ENCODE assay signal across 8 mouse cellular contexts in the genomic region with DNA sequence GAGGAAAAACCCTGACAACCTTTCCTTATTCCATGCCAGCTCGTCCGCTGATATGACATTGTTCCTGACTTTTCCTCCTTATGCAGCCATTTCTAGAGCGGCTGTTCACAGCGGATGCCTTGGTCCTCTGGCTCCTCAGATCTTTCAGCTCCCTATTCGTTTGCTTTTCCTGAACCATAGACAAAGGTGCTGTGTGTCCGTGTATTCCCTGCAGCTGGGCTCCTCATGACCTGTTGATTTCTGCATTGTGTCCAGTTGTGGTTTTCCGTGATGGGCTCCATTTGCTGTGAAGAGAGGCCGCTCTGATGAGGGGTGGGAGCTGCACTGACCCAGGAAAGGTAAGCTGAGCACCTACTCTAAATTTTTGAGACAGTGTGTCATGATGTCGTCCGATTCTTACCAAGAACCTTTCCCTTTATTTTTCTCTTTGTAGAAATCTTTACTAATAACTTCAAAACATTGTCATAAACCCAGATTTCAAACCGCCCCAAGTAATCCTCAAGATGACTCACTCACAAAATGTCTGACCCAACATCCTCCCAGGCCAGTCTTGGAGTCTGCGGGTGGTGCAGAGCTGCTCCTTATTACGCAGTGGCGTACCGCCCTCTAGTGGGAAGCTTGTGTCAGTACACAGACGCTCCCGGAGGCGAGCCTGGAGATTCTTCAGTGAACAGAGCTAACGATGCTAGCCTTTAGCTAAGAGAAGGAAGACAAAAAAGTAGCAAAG. TPM values are rescaled to one million over a fixed set of nuclear protein-coding genes. Genes with fewer than 3 reads are reported as not detected.
A peak's percentile ranks its signal among the peaks of the same experiment; 100 is the strongest.
DNase-seq lines count a peak whose midpoint lies in the region; ATAC-seq lines count a peak whose summit lies in the region.

No protein-coding gene starts in this region.

- 37% methylated on average over 19 of the region's 19 CpGs for WGBS in hindbrain, embryonic 15.5 days

- no peak overlapping the region for H3K9ac ChIP-seq in hindbrain, embryonic 15.5 days

- ATAC-seq in hindbrain, embryonic 15.5 days (ENCODE audit: low FRiP score, low read depth): peak; percentile 66
- ATAC-seq in megakaryocyte, adult 5-6 weeks (ENCODE audit: poor library complexity, severe bottlenecking): peak; percentile 79

- H3K4me3 ChIP-seq in hindbrain, embryonic 15.5 days: no peak overlapping the region

- H3K4me1 ChIP-seq in hindbrain, embryonic 15.5 days (replicated peaks): peaks cover 16% of the 10 kb centered on the region

- no peaks in the 10 kb centered on the region for H3K9me3 ChIP-seq in hindbrain, embryonic 15.5 days

- H3K27me3 ChIP-seq in hindbrain, embryonic 15.5 days: no peaks in the 10 kb centered on the region

- no peak overlapping the region for H3K4me2 ChIP-seq in hindbrain, embryonic 15.5 days

- H3K36me3 ChIP-seq in hindbrain, embryonic 15.5 days: no peaks in the 10 kb centered on the region

- peak; percentile 92 for DNase-seq in R1 (ENCODE audit: low read depth, low spot score)
- DNase-seq in cerebellum, postnatal 10 days: peak; percentile 95 to 96
- peak; percentile 79 to 89 for DNase-seq in frontal cortex, postnatal 14 days (ENCODE audit: low spot score in 2 of 2)
- DNase-seq in layer of hippocampus, postnatal 36 days: peak; percentile 80 to 83
- DNase-seq in right cerebral cortex, adult 18-20 months: peak; percentile 89
- peak; percentile 64 to 85 for DNase-seq in urinary bladder, adult 18-20 months (ENCODE audit: low spot score in 2 of 2)

- H3K27ac ChIP-seq in hindbrain, embryonic 15.5 days (replicated peaks): no peak overlapping the region

RNA-seq across cellular contexts. Expression of a gene that starts 3.7 kb away (rescaled TPM):
- polyA plus RNA-seq in hindbrain, embryonic 15.5 days (2015; fragmentation: Nextera tagmentation; extraction: Ambion mirVana): 8.6 and 11.1 TPM in 2 replicates
- 1 to 10 TPM; 2.6 to 2.9 TPM for total RNA-seq in layer of hippocampus, postnatal 36 days (2021)
- 19.9 and 25.9 TPM in 2 replicates for total RNA-seq in megakaryocyte, adult 5-6 weeks (2015)
- total RNA-seq in megakaryocyte, adult 5-6 weeks (2017): 33.7 and 45.2 TPM in 2 replicates

Comparison
In these comparisons a context has a peak if more than half of its experiments do, and no peak if none do; other contexts are left out.
1. RNA of a gene that starts 3.7 kb away (total RNA-seq): 19.9 to 45.2 TPM in megakaryocyte, adult 5-6 weeks; 2.6 to 2.9 TPM in layer of hippocampus, postnatal 36 days; every median in the first group is over 4 times any median in the second.
2. Peak in every context shown above with its lines, with median percentiles within 50 percentile points of each other: DNase-seq.